Mouse (Mus musculus) B cell, adult 2 months (primary cell): Measurements from ENCODE around the gene Klk1b9.
"Not testable (repeated sequence)": the region's sequence is repeated elsewhere in the genome, so short reads cannot be mapped to it uniquely, and the experiment has no call there.

Experiments
- DNase-seq, 2 experiments: peaks; one replicate each; pipeline ENCODE4 v3.0.0; 2022

Gene Klk1b9

GRCm38 (mm10) chr7:43975761-43976160 lies at the start of gene Klk1b9:
Klk1b9 (plus strand) TSS chr7:43976061.
- not testable (repeated sequence) for DNase-seq

GRCm38 (mm10) chr7:43928521-43928920 lies 47.3 kb upstream of the Klk1b9 start:
- DNase-seq, result peak; percentile 23 to 32

GRCm38 (mm10) chr7:43932337-43932736 lies 43.5 kb upstream of the Klk1b9 start:
- DNase-seq, result no peak

- DNase-seq, result no peak
Measured at GRCm38 (mm10) chr7:43933440-43933839, 42.4 kb upstream of the Klk1b9 start, which contains the start of gene Klk15. Klk15 (plus strand) TSS chr7:43933740.

GRCm38 (mm10) chr7:43934747-43935146 lies 41.1 kb upstream of the Klk1b9 start:
- no peak for DNase-seq

GRCm38 (mm10) chr7:43936551-43936950 lies 39.3 kb upstream of the Klk1b9 start:
- no peak for DNase-seq

GRCm38 (mm10) chr7:43942293-43942692 lies 33.6 kb upstream of the Klk1b9 start:
- not testable (repeated sequence) for DNase-seq

- no peak for DNase-seq
Measured at GRCm38 (mm10) chr7:43944727-43945264, 31.1 kb upstream of the Klk1b9 start.

GRCm38 (mm10) chr7:43950364-43950763 lies 25.5 kb upstream of the Klk1b9 start, which contains the start of gene Klk1b8:
Klk1b8 (plus strand) TSS chr7:43950664.
- DNase-seq, result no peak

GRCm38 (mm10) chr7:43952703-43953102 lies 23.2 kb upstream of the Klk1b9 start:
- DNase-seq, result no peak

GRCm38 (mm10) chr7:43966451-43966850 lies 9.4 kb upstream of the Klk1b9 start, which contains the start of gene Klk1b1:
Klk1b1 (plus strand) TSS chr7:43966751.
- no peak for DNase-seq

GRCm38 (mm10) chr7:43967058-43967457 lies 8.8 kb upstream of the Klk1b9 start:
- DNase-seq, result no peak

GRCm38 (mm10) chr7:43967612-43968011 lies 8.2 kb upstream of the Klk1b9 start:
- no peak for DNase-seq

- no peak for DNase-seq
Measured at GRCm38 (mm10) chr7:43985657-43986056, 9.8 kb downstream of the Klk1b9 start.

- not testable (repeated sequence) for DNase-seq
Measured at GRCm38 (mm10) chr7:43994821-43995220, 19.0 kb downstream of the Klk1b9 start.

GRCm38 (mm10) chr7:43995577-43995976 lies 19.7 kb downstream of the Klk1b9 start, which contains the start of gene Klk1b11:
Klk1b11 (plus strand) TSS chr7:43995877.
- not testable (repeated sequence) for DNase-seq

- no peak for DNase-seq
Measured at GRCm38 (mm10) chr7:44004847-44005246, 29.0 kb downstream of the Klk1b9 start.

- not testable (repeated sequence) for DNase-seq
Measured at GRCm38 (mm10) chr7:44011868-44012267, 36.0 kb downstream of the Klk1b9 start, which contains the start of gene Klk1b26. Klk1b26 (plus strand) TSS chr7:44012168.

GRCm38 (mm10) chr7:44014666-44015065 lies 38.8 kb downstream of the Klk1b9 start:
- DNase-seq, result not testable (repeated sequence)

- DNase-seq, result no peak
Measured at GRCm38 (mm10) chr7:44015071-44015470, 39.2 kb downstream of the Klk1b9 start.
